Mouse (Mus musculus): ENCODE measurements around the gene Eif3k.

Gene Eif3k

GRCm38 (mm10) chr7:28932421-28933041, 49.1 kb downstream of the Eif3k start:
- DNase-seq, result no peak

GRCm38 (mm10) chr7:28931695-28932039, 50.0 kb downstream of the Eif3k start:
- no peak for DNase-seq

GRCm38 (mm10) chr7:28931032-28931694, 50.5 kb downstream of the Eif3k start:
- DNase-seq, result no peak

- no peak for DNase-seq
Measured at GRCm38 (mm10) chr7:28930320-28931031, 51.2 kb downstream of the Eif3k start.

- no peak for DNase-seq
Measured at GRCm38 (mm10) chr7:28929381-28929780, 52.3 kb downstream of the Eif3k start.

GRCm38 (mm10) chr7:28926172-28926571, 55.5 kb downstream of the Eif3k start:
- no peak for DNase-seq

GRCm38 (mm10) chr7:28925317-28925716, 56.3 kb downstream of the Eif3k start:
- no peak for DNase-seq

- no peak for DNase-seq
Measured at GRCm38 (mm10) chr7:28924802-28925201, 56.9 kb downstream of the Eif3k start.

- no peak for DNase-seq
Measured at GRCm38 (mm10) chr7:28923865-28924291, 57.8 kb downstream of the Eif3k start.

GRCm38 (mm10) chr7:28922606-28923005, 59.1 kb downstream of the Eif3k start:
- DNase-seq, result peak; percentile 43

GRCm38 (mm10) chr7:28921722-28922465, 59.8 kb downstream of the Eif3k start:
- DNase-seq, result peak; percentile 43

Measured in cerebellum, adult 9-11 months (tissue).